Mouse (Mus musculus) heart, postnatal 4 days (tissue): ENCODE data around the gene Cadm3. TPM values are rescaled to one million over a fixed set of nuclear protein-coding genes. Genes with fewer than 3 reads are reported as not detected.

Source experiments
- DNase-seq: peaks from one replicate; pipeline ENCODE4 v3.0.0; 2021
- total RNA-seq, 2 experiments: library from RNA; stranded (reverse); gene quantifications; 2 replicates each; pipeline ENCODE4 v1.2.3; 2021

Cadm3 gene
- total RNA-seq: 1 to 10 TPM; 1.2 to 1.6 TPM

DNA sequence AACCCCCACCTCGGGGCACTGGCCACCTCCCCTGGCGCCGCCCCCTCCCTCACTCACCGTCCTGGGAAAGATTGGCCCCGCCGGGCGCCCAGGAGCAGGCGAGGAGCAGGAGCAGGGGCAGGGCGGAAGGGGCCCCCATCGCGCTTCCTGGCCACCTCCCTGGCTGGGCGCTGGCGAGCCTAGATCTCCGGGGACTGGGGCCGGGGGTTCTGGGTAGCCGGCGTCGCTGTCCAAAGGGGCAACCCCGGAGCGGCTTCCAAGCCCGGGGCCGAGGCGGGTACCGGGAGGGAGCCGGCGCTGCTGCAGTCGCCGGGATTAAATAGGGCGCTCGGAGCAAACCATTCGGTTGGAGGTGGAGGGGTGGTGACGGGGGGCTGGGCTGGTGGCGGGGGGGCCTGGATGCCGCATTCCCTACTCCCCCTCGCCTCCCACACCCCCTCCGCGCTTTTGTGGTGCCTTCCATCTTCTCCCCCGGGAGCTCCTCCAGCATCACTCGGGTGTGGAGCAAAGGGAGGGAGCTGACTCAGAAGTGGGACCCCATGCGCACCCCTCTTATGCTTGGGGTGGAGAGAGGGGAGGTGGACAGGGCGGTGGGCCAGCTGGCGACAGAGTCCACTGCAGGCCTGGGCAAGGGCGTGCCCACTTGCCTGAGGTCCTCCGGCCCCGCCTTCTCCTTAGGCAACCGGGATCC lies at the start of gene Cadm3:
Gene Cadm3 (minus strand): TSS at position 340 of the 691 bp plus-strand sequence.
- peak; percentile 9 for DNase-seq

DNA sequence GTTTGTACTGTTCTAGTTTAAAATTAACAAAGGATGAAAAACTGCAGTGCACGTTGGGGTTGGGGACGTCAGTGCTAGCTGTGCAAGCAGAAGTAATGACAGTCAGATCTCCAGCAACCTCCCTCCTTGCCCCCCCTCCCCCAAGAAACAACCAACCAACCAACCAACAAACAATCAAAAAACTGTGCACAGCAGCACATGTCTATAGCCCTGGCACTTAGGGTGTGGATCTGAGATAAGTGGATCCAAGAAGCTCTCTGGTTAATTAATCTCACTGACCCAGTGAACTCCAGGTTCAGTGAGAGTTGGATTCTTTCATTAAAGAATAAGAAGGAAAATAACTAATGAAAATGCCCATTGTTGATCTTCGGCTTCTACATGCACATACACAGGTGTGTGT lies 47.1 kb upstream of the Cadm3 start:
- DNase-seq: no peak

DNA sequence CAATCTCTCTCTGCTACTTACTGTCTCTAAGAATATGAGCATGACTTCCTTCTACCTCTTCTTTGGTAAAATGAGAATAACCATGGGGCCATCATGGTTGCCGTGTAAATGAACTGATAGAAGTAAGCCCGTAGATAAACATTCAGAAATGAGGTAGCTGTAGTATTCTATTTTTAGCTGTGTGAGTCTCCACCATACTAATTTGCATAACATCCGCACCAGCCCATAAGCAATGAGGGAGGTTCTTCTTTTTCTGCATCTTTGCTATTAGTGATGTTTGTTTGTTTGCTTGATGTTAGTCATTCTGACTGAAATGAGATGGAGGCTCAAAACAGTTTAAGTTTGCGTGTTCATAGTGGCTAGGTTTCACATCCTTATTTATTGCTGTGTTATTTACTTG lies 44.4 kb upstream of the Cadm3 start:
- DNase-seq: no peak

DNA sequence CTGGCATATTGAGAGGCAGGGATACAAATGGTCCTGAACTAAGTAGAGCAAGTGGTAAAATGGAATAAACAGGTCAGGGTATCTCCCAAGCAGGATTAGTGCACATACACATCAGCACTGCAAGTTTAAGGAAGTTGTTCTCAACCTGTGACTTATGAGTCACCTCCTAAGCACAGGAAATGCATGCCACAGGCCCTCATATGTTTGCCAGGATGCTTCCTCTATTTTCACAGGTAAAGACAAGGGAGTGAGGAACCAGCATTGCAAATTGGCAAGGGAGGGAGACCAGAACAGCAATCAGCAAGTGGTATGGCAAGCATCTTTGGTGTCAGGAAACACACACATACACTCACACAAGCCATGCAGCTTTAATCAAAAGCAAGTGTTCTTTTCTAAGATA lies 41.6 kb upstream of the Cadm3 start:
- DNase-seq: no peak

DNA sequence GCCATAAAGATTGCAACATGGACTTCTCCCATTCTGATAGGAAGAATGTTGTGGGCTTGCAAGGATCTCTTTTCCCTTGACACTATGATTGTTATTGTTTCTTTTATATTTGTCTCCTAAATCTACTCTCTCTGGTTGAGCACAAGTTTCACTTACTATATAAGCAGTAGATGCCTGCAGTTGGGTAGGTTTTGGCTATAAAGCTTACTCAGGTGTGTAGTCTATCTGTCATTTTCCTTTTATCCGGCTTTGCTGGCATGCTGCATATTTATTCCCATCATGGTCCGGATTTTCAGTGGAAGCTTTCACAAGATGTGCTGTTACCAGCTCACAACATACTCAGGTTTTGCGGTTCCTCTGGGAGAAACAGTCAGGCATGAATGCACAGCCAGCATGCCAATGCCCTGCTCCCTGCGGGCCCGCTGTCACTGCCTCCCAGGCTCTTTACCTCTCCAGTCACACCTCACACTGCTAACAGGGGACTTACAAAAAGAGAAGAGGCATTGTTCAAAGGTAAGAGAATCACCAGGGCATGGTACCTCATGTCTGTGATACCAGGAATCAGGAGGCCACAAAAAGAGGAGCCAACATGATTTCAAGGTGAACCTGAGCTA lies 37.3 kb upstream of the Cadm3 start:
- DNase-seq: no peak

DNA sequence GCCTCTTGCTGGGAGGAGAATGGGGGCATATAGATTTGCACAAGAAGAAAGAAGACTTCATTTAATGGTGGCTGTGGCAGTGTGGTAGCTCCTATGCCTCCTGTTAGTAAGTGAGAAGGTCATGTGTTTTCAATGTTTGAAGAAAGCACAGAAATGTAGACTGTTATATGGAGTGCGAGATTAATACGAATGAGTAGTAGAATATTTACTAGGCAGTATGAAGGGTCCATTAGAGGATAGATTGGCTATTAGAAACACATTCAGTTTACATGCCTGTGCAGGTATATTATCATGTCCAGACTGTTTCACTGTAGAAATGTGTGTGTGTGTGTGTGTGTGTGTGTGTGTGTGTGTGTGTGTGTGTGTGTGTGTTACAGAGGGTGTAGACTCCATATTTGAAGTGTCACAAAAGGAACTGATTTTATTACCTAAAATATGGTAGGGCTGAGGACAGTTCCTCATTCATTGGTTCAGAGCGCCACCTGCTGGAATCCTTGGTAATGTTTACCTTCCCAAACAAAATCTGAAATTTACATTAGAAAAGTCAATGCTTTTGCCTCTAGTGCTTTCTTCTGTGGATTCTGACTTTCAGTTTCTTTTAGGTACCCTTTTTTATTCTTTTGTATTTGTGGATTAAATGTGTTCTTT lies 31.0 kb upstream of the Cadm3 start:
- peak; percentile 77 for DNase-seq

DNA sequence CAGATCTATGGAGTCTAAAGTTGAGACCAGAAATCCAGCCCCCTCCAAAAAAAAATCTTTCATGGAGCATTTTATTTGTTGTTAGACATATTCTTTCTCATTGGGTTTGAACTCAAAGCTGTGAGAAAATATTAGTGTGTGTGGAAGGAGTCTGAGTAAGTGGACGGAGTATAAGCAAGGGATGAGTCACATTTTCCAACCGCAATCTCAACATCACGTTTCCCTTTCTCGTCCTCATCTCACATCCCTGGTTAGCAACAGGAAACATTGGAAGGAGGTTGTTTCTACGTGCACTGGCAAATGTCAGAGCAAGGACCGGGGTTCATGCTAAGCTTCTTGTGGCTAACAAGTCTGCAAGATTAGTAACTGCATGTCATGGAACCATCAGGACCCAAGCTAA lies 24.3 kb upstream of the Cadm3 start:
- DNase-seq: no peak

DNA sequence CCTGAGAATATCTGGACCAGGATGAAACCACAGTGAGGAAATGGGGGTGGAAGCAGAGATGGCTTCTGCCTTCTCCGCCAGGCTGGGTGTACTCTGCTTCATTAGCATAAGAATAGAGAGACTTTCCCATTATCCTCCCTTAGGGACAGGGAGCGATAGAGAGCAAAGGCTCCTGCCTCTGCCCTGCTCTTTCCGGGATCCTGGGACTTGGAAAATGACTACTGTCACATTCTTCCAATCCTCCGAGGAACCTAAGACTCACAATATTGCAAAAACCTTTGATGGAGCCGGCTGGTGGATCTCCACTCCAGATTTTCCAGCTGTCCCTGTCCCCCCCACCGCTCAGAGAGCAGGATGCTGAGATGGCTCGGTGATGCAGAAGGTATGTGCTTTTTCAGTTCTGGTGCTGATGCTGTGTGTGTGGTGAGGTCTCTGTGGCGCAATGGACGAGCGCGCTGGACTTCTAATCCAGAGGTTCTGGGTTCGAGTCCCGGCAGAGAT lies 22.5 kb upstream of the Cadm3 start:
- DNase-seq: no peak

DNA sequence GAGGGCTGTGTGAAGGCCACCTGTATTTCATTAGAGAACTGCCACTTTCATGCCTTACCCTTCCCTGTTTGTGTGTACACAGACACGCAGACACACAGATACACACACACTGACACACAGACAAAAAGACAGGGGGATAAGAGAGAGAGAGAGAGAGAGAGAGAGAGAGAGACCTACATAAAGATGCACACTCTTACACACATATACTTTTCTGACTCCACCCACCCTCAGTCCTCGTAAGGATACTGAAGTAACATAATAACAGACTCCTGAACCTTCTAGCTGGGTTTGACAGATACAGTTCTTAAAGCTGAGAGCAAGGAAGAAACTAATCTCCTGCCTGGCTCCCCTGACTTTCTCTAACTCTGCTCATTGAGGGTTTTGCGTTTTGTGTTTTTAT lies 21.9 kb upstream of the Cadm3 start:
- DNase-seq: no peak

DNA sequence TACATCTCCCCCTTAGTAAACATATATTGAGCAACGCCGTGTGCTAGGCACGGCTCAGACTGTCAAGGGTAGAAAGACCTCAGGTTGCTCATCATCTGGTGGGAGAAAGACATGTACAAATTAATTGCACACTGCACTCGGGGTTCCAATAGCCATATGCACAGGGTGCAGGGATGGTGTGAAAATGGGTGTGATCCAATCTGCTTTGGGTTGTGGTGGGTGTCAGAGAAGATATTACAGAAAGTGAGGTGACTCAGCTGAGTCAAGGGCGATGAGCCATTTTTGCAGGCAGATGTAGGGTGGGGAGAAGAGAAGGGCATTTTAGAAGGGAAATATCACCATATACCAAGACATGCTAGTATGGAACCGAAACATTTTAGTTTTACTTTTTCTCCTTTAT lies 13.9 kb upstream of the Cadm3 start:
- DNase-seq: no peak

DNA sequence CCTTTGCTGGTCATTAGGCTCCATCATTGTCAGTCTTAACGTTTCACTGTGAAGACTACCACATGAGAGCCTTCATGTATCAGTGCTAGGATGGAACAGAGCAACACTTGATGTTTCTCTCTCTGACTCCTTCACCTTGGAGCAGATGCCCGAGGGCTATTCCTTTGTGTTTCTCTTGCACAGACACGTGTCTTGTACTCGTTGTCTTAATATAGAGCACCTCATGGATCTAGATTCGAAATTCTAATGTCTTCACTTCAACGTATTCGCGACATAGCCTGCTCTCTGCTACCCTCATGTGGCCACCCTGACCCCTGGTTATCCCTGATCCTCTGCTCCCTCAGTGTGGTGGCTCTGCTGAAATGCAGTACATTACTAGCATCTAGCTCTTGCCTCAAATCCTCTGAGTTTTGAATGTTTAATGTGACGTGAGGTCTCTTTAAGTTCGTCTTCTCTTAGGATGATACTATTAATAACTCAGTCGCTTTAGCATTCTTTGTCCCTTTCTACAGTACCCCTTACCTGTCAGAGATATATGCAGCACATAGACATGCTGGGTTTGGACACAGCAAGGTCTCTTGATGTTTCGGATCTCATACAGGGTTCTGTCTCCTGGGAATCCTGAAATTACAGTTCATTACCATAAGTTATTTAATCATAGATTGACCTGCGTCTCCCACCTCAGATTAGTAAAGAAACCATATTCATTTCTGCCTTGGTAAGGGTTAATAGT lies 10.1 kb upstream of the Cadm3 start:
- peak; percentile 73 for DNase-seq

DNA sequence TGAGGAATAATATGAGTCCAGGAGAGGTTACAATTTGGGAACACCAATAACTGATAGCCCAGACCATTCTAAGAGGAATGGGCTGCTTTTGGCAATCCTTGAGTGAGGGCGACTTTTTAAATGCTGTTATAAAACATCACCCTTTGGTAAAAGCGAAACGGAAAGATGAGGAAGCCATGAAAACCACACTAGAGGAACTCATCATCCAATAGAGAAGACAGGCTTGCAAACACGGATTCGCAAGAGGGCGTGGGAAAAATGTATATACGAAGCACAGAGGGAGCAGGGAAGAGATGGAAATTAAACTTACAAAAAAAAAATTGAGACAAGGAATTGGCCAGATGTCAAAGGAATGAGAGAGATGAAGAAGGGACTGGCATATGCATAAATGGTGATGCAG lies 6.5 kb upstream of the Cadm3 start:
- no peak for DNase-seq

DNA sequence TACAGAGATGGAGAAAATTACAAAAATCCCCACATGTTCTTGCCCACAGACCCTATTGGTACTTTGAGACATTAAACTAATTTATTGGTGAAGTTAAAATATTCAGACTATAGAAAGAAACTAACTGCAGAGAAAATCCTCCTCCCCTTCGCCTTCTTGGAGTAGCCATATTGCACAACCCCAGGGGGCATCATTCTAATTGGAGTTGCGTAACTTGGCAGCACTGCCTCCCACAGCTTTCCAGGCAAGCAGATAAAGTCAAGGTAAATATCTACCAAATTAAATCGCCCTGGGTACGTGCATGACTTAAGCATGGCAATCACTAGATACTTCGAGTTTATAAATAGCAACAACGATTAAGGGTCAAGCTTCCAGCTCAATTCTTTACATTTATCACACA lies 4.1 kb upstream of the Cadm3 start:
- DNase-seq: no peak

DNA sequence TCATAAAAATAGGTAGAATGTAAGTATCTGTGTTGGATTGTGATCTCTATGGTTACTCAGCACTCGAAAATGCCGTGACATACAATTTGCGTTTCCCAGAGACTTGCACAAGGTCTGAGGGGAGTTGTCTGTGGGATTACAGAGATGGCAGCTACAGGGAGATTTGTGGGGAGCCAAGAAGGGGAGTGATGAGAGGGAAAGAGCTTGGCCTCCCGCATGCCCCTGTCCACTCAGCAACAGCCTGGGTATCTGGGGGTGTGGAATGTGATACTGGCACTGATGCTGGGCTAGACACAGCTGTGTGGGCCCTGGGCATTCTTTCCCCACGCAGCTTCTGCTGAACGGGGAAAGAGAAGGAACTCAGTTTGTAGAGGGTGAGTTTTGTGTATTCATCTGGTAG lies 3.0 kb upstream of the Cadm3 start:
- no peak for DNase-seq

DNA sequence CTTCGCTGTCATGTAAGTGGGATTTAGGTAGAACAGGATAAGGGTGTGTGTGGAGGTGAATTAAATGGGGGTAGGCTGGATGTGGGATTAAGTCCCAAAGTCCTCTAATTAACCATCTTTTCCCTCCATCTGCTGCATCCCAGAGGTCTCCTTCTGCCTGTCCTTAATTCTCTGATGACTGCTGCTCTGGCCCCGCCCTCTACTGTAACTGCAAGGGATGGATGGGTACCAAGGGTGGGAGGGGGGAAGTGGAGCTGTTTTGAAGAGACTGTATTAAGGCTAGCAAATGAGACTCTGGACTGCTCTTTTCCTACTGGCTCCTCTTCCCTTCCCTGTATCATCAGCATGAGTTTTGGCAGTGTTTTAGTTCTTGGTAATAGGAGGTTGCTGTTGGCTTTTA lies 2.1 kb upstream of the Cadm3 start:
- no peak for DNase-seq

DNA sequence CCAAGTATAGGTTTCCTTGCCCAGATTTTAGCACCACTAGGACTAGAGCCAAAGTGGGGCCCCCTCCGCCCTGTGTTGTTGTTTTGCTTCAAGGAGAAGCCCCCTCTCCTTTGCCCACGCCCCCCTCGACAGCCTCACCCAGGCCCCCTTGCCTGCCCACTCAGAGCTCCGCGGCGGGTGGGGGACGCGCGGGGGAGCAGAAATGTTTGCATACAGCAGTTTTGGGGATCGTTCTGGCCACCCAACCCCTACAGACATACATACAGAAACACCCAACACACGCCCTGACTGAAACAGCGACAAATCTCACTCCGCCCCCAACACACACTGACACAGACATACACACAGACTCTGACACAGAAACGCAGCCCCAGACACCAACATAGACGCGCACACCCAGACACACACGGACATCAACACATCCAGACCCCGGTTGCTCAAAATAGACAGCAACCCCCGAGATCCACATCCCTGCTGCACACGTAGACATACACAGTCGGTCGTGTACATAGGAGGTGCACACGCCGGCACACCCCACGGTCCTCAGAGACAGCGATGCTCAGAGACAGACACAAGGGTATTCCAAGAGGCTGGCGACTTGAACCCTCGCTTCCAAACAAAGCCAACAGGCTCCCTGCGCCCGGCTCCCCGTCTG lies 667 bp downstream of the Cadm3 start:
- DNase-seq: no peak

DNA sequence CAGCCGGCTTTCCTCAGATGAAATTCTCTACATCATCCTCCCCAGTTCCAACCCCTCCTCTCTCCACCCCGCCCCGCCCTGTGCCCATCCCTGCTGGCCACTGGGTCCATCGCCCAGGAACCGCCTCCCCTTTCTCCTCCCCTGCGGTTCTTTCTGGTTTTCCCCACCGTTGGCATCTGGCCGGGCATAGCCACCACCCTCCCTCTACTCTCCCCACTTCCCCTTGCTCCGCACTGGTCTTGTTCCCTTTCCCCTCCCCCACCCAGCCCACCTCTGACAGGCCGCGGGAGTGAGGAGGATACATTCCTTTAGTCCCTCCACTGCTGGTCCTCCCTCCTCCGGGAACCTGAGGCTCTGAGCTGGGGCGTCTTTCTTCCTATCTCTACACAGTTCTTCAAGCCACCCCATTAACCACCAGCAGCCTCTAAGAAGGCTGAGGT lies 1.5 kb downstream of the Cadm3 start:
- no peak for DNase-seq

DNA sequence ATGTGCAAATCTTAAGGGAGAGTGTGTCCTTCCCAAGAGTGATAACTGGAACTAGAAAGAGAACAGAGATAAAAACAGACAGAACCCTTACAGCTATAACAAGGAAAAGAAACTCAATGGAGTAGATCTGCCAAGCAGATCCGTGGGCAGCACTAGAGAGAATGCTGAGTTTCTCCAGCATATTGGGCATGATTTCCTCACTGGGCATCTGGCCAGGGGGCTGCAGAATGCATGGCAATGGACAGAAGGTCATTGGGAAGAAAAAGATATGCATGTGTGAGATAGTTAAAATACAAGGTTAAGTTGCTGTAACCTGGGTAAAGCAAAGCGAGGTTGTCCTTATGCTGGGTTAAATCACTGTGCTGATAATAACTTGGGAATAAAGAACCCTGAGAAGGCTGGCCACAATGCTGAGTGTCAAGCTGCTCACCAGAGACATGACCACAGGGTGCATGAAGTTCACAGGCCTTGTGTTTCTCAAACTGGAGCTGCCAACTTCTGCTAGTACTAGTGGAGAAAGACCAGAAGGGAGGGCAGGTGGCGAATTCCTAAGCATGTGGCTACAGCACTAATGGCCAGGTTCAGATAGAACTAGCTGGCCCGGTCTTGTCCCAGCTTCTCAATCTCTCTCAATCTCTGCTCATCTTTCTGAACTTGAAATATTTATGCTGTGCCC lies 3.2 kb downstream of the Cadm3 start:
- DNase-seq: no peak

DNA sequence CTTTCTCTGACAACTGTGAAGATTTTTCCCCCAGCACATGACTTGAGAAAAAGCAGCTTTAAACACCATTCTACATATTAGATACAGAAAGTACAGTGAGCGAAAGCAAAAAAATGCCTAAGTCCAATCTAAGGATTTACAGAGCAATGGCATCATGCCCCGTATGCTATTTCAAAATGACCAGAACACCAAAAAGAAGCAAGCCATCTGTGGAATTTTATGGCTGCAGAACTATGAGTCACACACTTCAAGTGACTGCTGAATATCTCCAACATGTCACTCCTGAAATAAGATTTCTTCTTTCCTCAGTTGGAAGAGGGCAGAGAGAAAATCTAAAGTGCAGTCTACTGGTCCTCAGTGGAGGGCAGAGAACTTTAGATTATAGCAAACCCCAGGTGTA lies 4.1 kb downstream of the Cadm3 start:
- DNase-seq: no peak

DNA sequence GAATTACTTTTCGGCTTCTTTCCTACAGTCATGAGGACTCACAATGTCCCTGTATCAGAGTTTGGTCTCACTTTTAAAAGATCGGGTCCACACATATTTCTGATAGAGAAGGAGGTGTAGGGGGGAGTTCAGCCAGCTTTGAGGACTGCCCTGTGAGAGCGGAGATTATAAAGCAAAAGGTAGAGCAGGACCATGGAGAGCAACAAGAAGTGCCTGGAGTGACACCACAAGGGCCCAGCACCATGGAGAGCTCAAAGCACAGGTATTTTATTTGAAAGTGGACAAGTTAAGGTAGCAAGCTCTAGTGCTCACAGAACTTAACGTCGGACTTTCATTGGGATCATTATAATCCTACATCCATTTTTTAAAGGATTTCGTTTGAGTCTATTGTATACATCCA lies 5.8 kb downstream of the Cadm3 start:
- DNase-seq: peak; percentile 78

DNA sequence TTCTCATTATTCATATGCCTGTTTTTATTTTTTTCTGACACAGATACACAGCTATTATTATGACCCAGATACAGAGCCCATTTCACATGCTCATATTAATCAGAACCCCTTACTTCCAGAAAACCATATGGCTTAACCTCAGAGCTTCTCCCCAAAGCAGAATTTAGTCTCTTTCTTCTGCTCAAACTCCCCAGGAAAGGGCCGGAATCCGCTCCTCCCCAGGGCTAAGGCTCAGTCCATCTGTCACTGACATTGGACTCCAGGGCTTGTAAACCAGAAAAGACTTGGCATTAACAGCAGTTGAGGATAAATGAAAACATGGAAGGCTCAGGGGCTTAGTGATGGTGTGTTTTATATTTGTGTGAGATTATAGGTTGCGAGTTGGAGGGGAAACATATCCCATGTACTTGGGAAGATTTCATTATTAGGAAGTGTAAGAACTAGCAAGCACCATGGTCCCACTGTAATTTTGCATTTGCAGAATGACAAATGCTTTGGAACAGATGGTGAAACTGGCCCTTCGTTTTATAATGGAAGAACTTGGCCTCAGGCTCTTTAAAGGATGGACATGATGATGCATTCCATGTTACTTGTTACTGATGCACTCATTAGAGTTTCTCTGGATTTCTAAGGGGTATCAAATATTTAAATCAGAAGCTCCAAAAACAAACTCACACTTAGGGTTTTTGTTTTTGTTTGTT lies 7.8 kb downstream of the Cadm3 start:
- no peak for DNase-seq
